Mouse (Mus musculus): ENCODE measurements around the gene Cdk8.

The Cdk8 gene

DNA sequence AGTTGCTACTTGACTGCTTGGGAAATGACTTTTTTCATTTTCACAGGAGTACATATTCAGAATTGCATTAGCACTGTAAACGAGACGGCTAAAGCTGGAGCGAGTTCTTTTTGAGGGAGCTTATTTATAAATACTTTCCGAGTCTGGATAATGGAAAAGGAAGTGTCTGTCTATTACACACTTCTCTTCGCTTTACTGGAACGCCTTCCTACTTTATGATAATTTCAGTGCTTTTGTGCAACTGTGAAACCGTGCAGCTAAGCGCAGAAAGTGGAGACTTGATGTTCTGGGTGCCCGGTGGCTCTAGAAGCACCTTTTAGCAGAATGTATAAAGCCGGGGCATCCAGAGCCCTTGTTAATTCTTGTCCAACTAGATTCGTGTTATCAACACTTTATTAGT is 1.8 kb downstream of the Cdk8 start:
- DNase-seq (ENCODE audit: low spot score in 2 of 2), result no peak

DNA sequence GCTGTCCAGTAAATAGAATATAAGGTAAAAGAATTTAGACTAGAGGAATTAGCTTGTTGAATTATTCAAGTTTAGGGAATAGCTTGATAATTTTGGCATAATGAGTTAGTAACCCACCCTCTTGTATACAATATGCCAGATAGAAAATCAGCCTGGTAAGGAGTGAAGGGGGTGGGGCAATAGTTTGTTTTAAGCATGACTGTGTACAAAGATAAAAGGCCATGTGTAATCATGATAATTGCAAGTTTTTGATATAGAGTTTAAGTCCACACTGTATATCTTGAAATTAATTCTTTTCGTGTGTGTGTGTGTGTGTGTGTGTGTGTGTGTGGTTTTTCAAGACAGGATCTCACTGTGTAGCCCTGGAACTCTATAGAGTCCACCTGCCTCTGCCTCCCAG is 3.3 kb downstream of the Cdk8 start:
- DNase-seq (ENCODE audit: low spot score in 2 of 2), result no peak

DNA sequence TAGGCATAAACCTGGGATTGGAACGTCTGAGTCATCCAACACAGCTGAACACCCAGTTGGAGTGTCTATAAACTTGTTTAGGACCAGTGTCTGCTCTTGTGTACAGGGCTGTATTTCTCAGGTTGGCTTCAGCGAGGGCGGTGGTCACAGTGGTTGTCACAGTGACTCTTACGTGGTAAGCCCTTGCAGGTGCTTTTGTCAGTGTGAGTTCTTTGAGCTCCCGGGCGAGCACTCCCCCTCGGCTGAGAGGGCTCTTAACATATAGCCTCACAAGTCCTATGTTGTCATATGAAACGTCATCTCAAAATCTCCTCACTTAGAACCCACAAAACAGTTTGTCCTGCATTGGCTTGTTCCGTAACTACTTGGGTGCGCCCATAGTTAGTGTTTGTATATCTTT is 7.2 kb downstream of the Cdk8 start:
- DNase-seq (ENCODE audit: low spot score in 2 of 2), result no peak

DNA sequence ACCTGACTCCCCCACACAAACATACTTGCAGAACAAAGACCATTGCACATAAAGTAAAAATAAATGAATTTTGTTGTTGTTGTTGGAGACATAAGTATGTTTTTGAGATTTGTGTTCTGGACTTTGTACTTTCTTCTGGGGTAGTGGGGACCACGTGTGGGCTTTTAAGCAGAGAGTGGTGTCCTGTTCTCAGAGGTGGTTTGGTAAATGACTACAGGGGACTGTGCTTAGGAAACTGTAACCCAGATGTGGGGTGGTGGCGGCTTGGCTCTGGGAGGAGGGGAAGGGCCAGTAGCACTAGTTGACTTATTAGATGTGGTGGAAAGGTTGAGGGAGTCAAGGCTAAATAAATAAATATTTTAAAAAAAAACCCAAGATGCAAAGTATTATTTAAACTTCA is 9.7 kb downstream of the Cdk8 start:
- no peak for DNase-seq (ENCODE audit: low spot score in 2 of 2)

DNA sequence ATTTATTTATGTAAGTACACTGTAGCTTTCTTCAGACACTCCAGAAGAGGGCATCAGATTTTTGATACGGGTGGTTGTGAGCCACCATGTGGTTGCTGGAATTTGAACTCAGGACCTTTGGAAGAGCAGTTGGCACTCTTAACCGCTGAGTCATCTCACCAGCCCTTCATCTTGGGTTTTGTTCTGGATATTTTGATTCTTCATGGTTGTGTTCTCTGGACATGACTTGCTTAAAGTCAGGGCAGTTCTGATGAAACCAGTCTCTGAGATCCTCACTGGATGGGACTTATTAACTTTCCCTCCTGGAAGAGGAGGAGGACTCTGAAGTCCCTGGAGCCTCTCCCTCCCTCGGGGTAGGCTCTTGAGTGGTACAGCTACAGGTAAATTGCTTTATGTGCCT is 10.2 kb downstream of the Cdk8 start:
- no peak for DNase-seq (ENCODE audit: low spot score in 2 of 2)

DNA sequence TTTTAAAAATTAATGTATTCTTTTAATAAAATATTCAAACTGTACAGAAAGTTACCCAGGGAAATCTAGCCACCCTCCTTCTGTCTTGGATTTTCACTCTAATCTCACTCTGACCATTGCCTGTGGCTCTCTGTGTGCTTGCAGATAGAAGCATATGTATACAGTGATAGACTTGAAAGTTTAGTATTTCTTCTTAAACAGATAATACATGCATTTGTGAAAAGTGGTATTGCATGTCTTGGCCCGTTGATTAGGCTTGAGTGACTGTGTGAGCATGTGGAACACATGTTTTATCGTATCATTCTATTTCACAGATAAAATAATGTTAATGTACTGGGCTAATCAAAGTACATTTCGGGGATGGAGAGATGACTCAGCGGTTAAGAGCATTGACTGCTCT is 14.2 kb downstream of the Cdk8 start:
- DNase-seq (ENCODE audit: low spot score in 2 of 2), result no peak

DNA sequence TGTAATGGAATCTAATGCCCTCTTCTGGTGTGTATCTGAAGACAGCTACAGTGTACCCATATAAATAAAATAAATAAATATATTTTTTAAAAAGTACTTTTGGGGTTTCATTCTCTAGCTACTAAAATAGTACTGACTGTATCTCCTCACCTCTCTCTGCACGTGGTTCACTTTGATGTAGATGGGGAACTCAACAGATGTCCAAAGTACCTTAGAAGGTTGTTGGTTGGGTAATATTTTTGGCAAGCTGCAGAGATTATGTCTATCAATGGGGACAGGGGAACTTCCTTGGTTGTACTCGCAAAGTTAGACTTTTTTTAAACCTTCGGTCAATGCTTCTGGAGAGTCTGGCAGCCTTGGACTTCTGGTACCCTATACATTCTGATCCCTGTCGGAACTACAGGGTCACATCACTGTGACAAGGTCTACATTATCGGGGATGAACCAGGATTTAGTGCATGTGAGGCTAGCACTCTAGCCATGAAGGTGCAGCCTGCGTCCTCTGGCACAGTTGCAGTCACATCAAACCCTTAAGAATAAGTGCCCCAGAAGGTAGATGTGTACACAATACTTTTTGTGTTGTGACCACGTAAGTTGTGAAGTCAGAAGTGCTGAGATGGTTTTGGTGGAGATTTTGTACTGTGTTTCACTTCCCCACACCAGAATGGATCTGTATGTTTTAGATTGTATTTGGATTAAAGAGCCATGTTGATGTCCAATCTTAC is 14.8 kb downstream of the Cdk8 start:
- no peak for DNase-seq (ENCODE audit: low spot score in 2 of 2)

DNA sequence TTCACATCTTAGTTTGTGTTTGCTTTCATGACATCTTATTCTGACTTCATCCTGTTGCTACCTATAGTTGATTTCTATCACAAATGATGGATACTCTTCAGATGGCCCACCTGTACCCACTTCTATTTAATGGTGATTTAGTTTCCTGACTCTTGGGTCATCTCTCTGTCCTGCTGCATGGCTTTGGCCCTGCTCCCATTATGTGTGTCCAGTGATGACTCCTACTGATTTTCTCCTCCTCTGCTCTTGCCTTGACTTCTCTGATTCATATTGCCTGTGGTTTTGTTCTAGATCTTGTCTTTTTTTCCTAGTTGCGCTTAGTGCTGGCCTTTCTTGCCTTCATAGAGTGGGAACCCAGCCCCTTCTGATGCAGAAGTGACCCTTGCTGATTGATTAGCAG is 15.4 kb downstream of the Cdk8 start:
- DNase-seq (ENCODE audit: low spot score in 2 of 2), result no peak

DNA sequence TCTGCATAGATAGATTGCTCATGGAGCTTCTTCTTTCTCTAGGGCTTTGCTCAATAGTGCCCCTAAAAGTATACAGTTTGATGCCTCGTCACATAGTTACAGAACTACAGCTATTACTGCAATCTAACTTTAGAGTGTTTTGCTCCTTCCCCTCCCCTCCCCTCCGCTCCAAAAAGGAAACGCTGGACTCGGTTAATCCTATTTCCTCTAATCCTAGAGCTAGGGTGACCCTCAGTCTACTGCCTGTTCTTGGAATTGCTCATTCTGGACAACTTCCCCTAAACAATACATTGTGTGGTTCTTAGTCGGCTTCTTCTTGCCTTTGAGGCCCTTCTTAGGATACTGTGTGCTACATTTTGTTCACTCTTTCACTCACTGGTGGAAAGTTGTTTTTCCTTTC is 16.7 kb downstream of the Cdk8 start:
- DNase-seq (ENCODE audit: low spot score in 2 of 2), result no peak

DNA sequence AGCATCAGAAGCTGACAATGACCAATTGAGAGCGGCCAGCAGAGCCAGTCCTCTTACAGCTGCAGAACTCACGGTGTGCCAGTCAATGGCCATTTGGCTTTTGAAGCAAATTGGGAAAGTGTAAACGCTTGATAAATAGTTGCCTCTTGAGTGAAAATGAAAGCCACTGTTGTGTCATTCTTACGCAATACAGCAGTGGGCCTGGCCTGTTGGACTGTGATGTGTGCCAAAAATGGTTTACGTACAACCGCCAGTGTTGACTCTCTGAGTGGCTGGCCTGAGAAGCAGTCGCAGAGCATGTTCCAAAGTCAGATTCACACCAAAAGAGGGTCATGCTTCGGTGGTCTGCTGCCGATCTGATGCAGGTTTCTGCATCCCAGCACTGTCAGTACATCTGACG is 17.7 kb downstream of the Cdk8 start:
- DNase-seq (ENCODE audit: low spot score in 2 of 2), result no peak

DNA sequence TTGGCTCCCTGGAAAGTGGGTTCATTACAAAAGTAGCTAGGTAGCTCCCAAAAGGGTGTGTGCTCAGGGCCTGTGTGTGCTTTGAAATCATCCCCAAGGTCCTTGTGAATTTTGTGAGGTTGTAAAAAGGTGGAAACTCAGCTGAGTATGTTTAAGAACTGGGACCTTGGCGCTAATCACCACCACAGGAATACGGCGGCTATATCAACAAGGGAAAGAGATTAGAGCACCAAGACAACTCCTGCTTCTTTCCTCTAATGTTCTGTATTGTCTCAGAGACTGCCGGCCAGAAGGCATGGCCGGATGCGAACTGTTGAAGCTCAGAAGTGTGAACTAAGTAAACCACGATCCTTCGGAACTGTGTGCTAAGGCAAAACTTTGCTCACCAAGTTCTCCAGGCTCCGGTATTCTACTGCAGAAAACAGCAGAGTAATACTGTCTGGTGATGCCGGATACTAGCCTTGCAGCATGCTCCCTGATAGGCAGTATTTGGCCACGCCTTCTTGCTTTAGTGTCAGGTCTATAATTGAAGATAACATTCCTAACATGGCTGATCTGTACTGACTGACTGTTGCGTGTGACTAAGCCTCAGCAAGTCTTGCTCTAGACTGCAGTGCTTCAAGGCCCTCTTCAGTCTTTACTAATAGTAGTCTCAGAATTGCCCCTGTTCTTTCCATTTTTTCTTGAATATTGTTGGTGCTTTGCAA is 19.5 kb downstream of the Cdk8 start:
- no peak for DNase-seq (ENCODE audit: low spot score in 2 of 2)

DNA sequence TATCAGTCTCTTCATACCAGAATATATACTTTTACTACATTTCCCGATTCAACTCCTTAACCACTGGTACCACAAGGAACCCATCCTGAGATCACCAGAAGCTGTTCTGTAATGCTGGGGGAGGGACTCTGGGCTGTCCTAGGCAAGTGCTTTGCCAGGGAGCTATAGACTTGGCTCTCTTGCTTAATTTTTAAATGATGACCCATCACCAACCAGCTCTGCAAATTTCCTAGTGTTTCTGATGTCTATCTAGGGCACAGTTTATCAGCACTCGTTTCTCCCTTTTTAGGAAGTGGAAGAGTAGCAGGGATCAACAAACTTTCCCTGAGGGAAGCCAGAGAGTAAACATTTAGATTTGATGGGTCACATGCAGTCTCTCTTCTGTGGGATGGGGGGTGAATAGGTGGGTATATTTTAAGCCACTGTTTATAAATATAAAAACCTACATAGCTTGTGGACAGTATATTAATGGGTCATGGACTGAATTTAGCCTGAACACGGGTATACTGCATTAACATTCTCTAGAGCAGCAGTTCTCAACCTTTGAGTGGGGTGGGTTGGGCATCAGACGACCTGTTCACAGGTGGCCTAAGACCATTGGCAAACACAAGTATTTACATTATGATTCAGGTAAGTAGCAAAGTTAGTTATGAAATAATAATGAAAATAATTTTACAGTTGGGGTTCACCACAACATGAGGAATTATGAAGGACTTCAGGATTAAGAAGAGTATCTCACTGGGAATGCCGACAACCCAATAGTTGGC is 20.8 kb downstream of the Cdk8 start:
- no peak for DNase-seq (ENCODE audit: low spot score in 2 of 2)

DNA sequence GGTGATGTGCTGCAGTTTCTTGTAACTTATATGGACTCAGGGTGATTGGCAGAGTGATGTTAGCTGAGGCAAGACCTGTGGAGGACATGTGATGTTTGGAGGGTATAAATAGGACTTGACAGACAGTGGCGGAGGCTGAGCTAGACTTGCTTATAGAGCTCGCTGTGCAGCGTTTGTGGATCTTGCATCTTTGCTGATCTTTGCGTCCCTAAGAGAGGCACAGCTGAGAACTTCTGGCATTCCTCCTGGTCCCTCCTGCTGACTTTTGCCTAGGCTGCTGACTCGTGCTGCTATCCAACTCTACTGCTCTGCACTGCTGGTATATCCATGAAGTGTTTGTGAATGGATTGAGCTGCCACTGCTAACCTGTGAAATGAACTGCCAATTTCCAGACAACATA is 22.6 kb downstream of the Cdk8 start:
- no peak for DNase-seq (ENCODE audit: low spot score in 2 of 2)

DNA sequence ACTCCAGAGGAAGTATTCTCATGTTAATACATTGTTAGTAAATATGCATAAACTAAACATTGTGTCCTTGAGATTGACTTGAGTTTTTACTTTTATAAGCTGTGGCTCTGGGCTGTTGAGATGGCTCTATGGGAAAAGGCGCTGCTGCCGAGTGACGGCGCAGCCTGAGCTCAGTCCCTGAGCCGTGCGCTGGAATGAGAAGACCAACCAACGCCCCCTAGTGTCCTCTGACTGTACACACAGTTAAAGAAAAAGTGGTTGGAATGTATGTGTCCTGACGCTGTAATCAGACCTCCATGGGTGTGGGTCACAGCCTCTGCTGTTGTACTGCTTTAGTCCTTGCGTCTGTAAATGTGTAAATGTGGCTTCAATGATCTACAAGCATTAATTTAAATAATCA is 29.0 kb downstream of the Cdk8 start:
- no peak for DNase-seq (ENCODE audit: low spot score in 2 of 2)

DNA sequence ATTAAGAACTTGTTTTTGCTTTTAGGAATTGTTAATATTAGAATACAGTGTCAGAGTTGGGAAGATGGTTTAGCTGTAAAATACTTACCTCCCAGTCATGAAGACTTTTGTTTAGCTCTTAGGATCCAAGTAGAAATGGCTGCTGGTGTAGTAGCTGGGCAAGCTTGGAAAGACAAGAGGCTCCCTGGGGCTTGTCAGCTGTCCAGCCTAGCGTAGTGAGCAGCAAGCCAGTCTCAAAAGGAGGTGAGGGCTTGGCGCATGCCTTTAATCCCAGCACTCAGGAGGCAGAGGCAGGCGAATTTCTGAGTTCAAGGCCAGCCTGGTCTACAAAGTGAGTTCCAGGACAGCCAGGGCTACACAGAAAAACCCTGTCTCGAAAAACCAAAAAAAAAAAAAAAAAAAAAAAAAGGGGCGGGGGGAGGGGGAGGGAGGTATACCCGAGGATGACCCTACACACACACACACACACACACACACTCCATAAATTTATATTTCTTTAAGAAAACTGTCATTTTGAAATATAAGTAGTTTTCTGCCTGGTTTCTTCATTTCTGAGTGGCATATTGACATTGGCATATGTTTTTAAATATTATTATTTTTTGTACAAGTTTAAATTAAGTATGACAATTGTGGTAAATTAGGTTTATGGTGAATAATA is 35.0 kb downstream of the Cdk8 start:
- DNase-seq (ENCODE audit: low spot score in 2 of 2), result no peak

DNA sequence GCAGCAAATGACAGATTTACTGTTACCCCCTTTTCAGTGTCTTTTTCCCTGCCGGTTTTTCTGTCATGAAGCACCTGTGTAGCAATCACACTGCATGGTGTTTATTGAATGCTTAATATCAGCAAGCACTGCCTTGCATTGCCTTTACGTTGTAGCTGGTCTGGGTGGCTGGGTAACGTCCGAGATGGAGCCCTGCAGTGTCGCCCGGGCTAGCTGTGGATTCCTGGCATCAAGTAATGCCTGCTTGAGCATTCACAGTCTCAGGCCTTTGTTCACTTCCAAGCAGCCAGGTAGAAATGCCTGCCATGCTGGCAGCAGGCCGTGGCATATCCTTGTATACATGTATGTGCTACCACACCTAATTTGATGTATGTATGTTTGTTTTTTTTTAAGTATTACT is 36.7 kb downstream of the Cdk8 start:
- no peak for DNase-seq (ENCODE audit: low spot score in 2 of 2)

DNA sequence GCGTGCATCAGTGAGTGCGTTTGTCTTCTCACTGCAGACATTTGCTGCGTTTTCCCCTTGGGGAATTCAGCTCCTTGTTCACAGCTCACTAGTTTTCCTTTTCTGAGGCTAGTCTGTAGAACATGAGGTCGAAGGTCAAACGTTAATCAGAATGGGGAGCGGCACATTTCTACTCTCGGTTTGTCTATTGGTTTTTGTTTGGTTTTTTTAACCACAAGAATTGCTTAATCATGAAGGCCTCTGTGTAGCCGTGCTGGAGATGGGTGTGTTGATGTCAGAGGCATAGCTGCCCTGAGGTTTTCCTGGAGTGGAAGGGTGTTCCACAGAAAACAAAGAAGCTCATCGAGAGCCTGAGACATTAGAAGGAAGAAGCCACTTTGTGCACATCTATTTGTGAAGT is 39.6 kb downstream of the Cdk8 start:
- no peak for DNase-seq (ENCODE audit: low spot score in 2 of 2)

DNA sequence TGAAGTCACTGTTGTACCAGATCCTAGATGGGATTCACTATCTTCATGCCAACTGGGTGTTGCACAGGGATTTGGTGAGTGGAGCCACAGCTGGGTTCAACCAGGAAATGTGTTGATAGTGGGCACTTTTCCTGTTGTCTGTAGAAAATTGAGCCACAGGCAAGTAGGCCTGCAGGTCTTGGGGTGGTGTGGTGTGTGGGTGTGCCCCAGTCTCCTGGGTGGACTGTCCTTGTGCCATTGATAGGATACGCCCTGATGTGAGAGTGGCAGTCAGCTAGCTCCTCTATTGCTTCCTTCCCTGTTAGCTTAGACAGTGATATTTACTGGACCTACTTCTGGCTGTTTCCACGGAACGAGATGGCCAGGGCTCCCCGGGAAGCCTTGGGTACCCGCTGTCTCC is 40.6 kb downstream of the Cdk8 start:
- no peak for DNase-seq (ENCODE audit: low spot score in 2 of 2)

DNA sequence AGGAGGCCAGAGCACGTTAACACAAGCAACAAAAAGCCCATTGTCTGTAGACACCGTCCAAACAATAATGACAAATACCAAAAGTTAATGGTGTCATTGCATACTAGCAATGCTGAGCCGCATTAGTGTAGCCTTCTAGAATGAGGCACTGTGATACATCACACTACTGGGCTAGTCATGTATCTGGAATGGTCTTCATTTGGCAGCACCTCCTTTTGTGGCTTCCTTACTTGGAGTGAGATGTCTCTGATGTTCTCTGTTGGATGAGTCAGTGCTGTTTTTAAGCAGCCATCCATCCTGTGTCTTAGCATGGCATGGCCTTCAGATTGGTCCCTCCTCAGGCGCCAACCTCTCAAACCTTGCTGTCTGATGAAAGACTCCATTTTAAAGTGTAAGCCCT is 42.1 kb downstream of the Cdk8 start:
- no peak for DNase-seq (ENCODE audit: low spot score in 2 of 2)

DNA sequence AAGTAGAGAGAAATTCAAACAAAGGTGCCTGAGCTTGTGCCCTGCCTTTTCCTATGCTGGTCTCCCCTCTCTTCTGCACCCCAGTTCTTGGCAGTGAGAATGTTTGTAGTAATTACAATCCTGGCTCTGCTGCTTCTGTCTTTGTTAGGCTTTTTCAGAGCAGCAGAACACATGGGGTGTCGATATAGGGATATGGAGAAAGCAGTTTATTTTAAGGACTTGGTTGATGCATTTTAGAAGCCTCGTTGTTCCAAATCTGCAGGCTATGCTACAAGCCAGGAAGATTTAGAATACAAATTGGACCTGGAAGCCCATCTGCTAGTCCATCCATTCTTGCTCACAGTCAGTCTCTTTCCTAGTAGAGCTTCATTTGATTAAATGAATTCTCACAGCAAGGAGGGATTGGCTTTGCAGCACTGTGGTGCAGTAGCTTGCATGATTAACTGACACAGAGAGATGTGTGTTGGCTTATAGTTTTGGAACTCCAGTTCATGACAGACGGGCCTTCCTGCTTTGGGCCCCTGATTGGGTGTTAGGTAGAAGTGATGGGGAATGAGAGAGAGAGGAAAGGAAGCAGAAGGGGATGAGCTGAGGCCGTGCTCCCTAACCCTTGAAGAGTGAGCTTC is 43.5 kb downstream of the Cdk8 start:
- DNase-seq (ENCODE audit: low spot score in 2 of 2), result no peak

DNA sequence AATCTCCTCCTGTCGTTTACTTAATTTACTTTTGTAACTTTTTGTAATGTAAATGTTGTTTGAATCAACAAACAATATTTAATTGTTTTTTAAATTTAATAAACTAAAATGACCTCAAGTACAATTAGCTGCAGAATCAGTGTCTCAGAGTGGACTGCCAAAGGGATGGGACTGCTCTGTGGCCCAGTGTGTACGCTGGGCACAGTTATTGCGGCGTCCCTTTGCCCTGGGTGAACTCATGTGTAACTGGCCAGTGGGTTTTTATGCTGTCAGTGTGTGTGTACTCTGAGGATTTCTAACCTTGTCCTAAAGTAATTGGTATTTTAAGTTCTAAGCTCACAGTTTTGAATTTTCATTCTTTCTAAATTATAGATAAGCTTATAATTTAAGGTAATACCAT is 46.5 kb downstream of the Cdk8 start:
- DNase-seq (ENCODE audit: low spot score in 2 of 2), result no peak

DNA sequence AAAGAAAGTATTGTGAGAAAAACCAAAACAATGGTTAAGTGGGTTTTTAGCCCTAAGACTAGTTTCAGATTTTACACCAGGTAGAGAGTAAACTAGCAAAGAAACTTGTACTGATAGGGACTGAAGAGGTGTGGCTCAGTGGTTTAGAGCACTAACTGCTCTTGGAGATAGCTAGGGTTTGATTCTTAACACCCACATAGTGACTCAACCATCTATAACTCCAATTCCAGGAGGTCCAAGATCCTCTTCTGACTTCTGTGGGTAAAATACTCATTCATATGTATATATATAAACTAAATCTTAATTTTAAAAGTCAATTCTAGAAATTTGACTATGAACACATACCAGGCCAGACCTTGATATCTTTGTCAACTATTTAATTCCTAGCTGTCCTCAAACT is 49.0 kb downstream of the Cdk8 start:
- DNase-seq (ENCODE audit: low spot score in 2 of 2), result no peak
